ENCODE assay signal across 25 mouse cellular contexts in genomic region chr15:88017076-88017475, GRCm38 (mm10).
DNase-seq lines count a peak whose midpoint lies in the region; ATAC-seq lines count a peak whose summit lies in the region.
"Had no signal": no experiment of that assay in that cellular context is flagged by ENCODE, and none has a peak within 500 bp of the region (broad histone marks: within the 10 kb centered on the region; RNA-seq: fewer than 3 reads in every experiment).

No protein-coding gene starts in this region.

- H3K4me1 ChIP-seq in intestine, embryonic 16.5 days (ENCODE audit: control insufficient read depth, insufficient read depth, low read length) = no peaks in the 10 kb centered on the region
- H3K4me1 ChIP-seq: forebrain, embryonic 10.5 days; heart, embryonic 15.5 days; liver, embryonic 12.5 days; neural tube, embryonic 13.5 days; stomach, embryonic 15.5 days had no signal

- H3K9me3 ChIP-seq in intestine, embryonic 16.5 days (ENCODE audit: control insufficient read depth, low read length) = no peaks in the 10 kb centered on the region
- H3K9me3 ChIP-seq: heart, embryonic 15.5 days; neural tube, embryonic 13.5 days; stomach, embryonic 15.5 days had no signal

- H3K4me2 ChIP-seq in intestine, embryonic 16.5 days (ENCODE audit: low read depth, low read length) = no peak overlapping the region
- H3K4me2 ChIP-seq: heart, embryonic 15.5 days; liver, embryonic 12.5 days; neural tube, embryonic 13.5 days; stomach, embryonic 15.5 days had no signal

- no peak overlapping the region for H3K27ac ChIP-seq in intestine, embryonic 16.5 days (ENCODE audit: low read length)
- H3K27ac ChIP-seq: forebrain, embryonic 10.5 days; gastrocnemius, adult 2 months; heart, adult 2 months; heart, embryonic 15.5 days; liver, embryonic 12.5 days; neural tube, embryonic 13.5 days; stomach, embryonic 15.5 days had no signal

- H3K4me3 ChIP-seq in intestine, embryonic 16.5 days (ENCODE audit: low read length) = no peak overlapping the region
- H3K4me3 ChIP-seq: forebrain, embryonic 10.5 days; gastrocnemius, adult 2 months; heart, adult 2 months; heart, embryonic 15.5 days; liver, embryonic 12.5 days; neural tube, embryonic 13.5 days; stomach, embryonic 15.5 days had no signal

- no peak overlapping the region for H3K9ac ChIP-seq in intestine, embryonic 16.5 days (ENCODE audit: low read depth, low read length)
- H3K9ac ChIP-seq: heart, embryonic 15.5 days; liver, embryonic 12.5 days; neural tube, embryonic 13.5 days; stomach, embryonic 15.5 days had no signal

- DNase-seq in cerebellum, adult 18-20 months = peak; percentile 13 to 16
- DNase-seq in layer of hippocampus, postnatal 10 days (ENCODE audit: low spot score in 2 of 2) = peak; percentile 23 to 30
- DNase-seq in layer of hippocampus, adult 18-20 months (ENCODE audit: low spot score in 2 of 2) = no peak
- peak; percentile 5 for DNase-seq in Muller cell, postnatal 12 days (ENCODE audit: inconsistent ontology term)
- peak; percentile 36 to 63 for DNase-seq in cerebellum, postnatal 25 days
- no peak for DNase-seq in spleen, adult 12 weeks (ENCODE audit: low spot score)
- DNase-seq: adrenal gland, postnatal 25 days; embryo, embryonic 11 days; gastrocnemius, adult 2 months; heart, adult 2 months; heart, postnatal 4 days; kidney, adult 11 months; lung, adult 2 months; lung, postnatal 36 days; right cerebral cortex, adult 18-20 months; thymus, adult 18-20 months had no signal

- ATAC-seq in cerebellum, adult (ENCODE audit: insufficient number of reproducible peaks, low FRiP score, low TSS enrichment) = no peak
- ATAC-seq in intestine, embryonic 16.5 days = no peak
- ATAC-seq: hindbrain, embryonic 16.5 days; liver, embryonic 12.5 days had no signal

- H3K36me3 ChIP-seq in intestine, embryonic 16.5 days (ENCODE audit: control insufficient read depth, insufficient read depth, low read length) = no peaks in the 10 kb centered on the region
- H3K36me3 ChIP-seq: forebrain, embryonic 10.5 days; G1E; heart, embryonic 15.5 days; liver, embryonic 12.5 days; neural tube, embryonic 13.5 days; stomach, embryonic 15.5 days had no signal

- H3K27me3 ChIP-seq in intestine, embryonic 16.5 days (replicated peaks; ENCODE audit: control insufficient read depth, insufficient read depth, low read length) = no peaks in the 10 kb centered on the region
- H3K27me3 ChIP-seq: heart, embryonic 15.5 days; liver, embryonic 12.5 days; neural tube, embryonic 13.5 days; stomach, embryonic 15.5 days had no signal

- WGBS in intestine, embryonic 16.5 days = 88% methylated on average over 5 of the region's 5 CpGs

Comparison
In these comparisons a context has a peak if more than half of its experiments do, and no peak if none do; other contexts are left out.
1. DNase-seq: peak in cerebellum, adult 18-20 months (2 of 2), layer of hippocampus, postnatal 10 days (2 of 2), Muller cell, postnatal 12 days (single experiment) and cerebellum, postnatal 25 days (2 of 2); none in layer of hippocampus, adult 18-20 months (0 of 2) and spleen, adult 12 weeks (single experiment).